Mouse (Mus musculus) adrenal gland, postnatal 4 days (tissue): ENCODE data around the gene Dstyk. TPM values are rescaled to one million over a fixed set of nuclear protein-coding genes. Genes with fewer than 3 reads are reported as not detected.

ENCODE experiments used
- DNase-seq, 2 experiments: peaks; one replicate each; pipeline ENCODE4 v3.0.0; 2021 to 2022; ENCODE audit warnings: low spot score in 2 of 2, mixed read lengths in 2 of 2
- total RNA-seq, 2 experiments: library from RNA; stranded (reverse); gene quantifications; 2 replicates each; pipeline ENCODE4 v1.2.3; 2021

The Dstyk gene
- total RNA-seq, 2 experiments from 2014 or later = 28.3 to 29.0 TPM

DNA sequence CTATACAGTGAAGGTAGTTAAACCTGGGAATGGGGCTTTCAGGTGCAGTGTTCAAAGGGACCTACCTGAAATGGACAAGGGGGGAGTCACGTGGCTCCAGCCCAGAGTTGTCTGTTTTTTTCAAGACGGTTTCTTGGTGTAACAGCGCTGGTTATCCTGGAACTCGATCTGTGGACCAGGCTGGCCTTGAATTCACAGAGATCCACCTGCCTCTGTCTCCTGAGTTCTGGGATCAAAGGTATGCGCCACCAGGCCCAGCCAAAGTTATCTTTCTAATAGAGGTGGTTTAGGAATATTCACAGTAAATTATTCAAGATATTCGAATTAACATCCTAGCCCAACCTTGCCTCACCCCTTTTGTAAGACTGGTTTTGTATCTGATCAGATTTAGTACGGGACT lies 89.3 kb downstream of the Dstyk start:
- no peak for DNase-seq

DNA sequence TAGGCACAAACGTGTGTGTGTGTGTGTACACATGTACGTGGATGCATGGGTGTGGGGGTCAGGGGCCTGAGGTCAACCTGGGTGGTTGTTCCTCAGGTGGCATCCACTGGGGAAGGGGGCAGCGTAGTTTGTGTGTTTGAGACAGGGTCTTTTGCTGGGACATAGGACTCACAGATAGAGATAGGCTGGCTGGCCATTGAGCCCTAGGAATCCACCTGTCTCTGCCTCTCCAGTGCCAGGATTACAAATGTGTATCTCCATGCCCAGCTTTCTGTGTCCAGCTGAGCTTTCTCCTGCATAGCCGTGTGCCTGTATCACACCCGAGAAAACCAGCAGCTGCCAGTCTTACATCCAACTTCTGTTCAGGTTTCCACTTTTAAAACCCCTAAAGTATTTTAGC lies 92.4 kb downstream of the Dstyk start:
- no peak for DNase-seq

DNA sequence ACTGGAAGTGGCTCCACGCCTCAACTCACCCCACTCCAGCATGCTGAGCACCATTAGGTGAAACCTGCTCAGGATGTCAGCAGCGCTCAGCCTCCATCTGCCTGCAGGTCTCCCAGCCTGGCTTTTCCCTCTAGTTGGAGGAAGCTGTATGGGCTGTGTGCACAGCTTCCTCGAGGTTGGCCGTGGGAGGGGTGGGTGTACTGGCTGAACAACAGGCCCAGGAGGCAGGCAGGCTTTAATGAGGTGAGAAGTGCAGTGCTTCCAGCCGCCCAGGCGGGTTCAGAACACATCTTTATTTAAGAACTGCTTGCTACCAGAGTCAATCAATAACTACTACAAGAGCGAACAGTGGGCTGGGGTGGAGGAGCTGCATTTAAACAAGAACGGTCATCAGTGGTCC lies 94.2 kb downstream of the Dstyk start:
- no peak for DNase-seq

DNA sequence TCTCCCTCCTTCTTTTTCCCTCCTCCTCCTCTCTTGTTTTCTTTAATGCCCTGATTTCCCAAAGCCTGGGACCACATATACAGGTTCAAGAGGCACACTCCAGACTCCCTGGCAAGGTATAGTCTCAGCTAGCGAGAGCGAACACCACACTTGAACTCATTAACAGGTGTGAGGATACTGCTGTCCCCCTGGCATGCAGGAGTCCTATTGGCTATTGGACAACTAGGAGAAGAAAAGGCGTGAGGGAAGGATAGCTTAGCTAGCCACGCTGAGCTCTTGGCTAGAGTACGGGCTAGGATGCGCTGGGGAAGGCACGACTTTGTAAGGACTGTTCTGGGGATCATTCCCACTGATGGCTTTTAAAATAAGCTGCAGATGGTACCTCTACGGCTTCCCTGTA lies 94.8 kb downstream of the Dstyk start:
- DNase-seq = no peak

DNA sequence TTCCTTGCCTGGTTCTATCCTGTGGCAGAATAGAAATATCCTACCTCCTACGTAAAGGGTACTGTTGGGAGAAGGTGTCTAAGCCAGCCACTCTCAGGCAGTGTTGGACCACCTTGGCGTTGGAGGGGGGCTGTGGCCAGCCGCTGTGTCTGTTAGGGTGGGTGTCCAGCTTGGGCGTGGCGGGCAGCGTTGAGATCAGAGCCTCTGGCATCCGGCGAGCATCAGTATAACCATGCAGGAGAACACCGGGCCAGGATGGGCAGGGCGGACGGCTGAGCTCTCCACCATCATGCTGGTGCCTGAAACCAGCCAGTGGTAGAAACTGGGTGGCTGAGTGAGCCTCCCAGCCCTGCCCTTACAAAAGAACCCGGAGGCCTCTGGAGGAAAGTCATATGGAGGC lies 98.0 kb downstream of the Dstyk start:
- no peak for DNase-seq

Other genes with a start within 250 kb of the Dstyk start
- gene Lemd1, start 226.1 kb upstream of the Dstyk start, total RNA-seq = under 1 TPM; 0.17 to 0.67 TPM
- gene AC124108.1, start 226.1 kb upstream of the Dstyk start, total RNA-seq = under 1 TPM; 0.17 to 0.25 TPM
- gene Gm10188, start 187.8 kb upstream of the Dstyk start, total RNA-seq = not detected
- gene Klhdc8a, start 118.9 kb upstream of the Dstyk start, total RNA-seq = 100 to 1,000 TPM; 100 to 109 TPM
- 1 to 10 TPM; 3.3 to 7.4 TPM for gene Nuak2, start 101.4 kb upstream of the Dstyk start, total RNA-seq
- gene Tmcc2, start 26.3 kb upstream of the Dstyk start, total RNA-seq = 10 to 100 TPM; 32.8 to 50.6 TPM
- gene Rbbp5, start 59.8 kb downstream of the Dstyk start, total RNA-seq = 10 to 100 TPM; 33.6 to 39.9 TPM
- gene Tmem81, start 88.7 kb downstream of the Dstyk start, total RNA-seq = 1 to 10 TPM; 5.2 to 5.4 TPM
- 1 to 10 TPM; 1.2 to 2.0 TPM for gene Cntn2, start 125.7 kb downstream of the Dstyk start, total RNA-seq